Mouse (Mus musculus) heart, adult 2 months (tissue): Measurements from ENCODE around the gene Foxp3.

Experiments used
- CTCF ChIP-seq: fragments of 200-600 bp; IDR thresholded peaks from 2 replicates; pipeline ENCODE4 v1.8.1; 2022; ENCODE audit warnings: antibody characterized with exemption, mild to moderate bottlenecking, moderate library complexity
- EP300 ChIP-seq: fragments of 200-500 bp; IDR thresholded peaks from 2 replicates; pipeline ENCODE4 v1.6.1; 2011; ENCODE audit warnings: low read depth, low read length, control low read depth; ENCODE audit not compliant: insufficient read depth
- POLR2A ChIP-seq: fragments of 200-500 bp; IDR thresholded peaks from 2 replicates; pipeline ENCODE4 v1.6.1; 2011; ENCODE audit warnings: mild to moderate bottlenecking, low read depth, low read length, control low read depth; ENCODE audit not compliant: insufficient read depth

- TF ChIP-seq CTCF (no peak), EP300 (no peak), POLR2A (no peak)
Observed at GRCm38 (mm10) chrX:7606783-7607182, 33.3 kb downstream of the Foxp3 start, which contains the start of gene Cacna1f.
